Mouse (Mus musculus): ENCODE data around the gene Tspan12.

- no peak for TF ChIP-seq POLR2A (IDR thresholded peaks at IDR 0.05; ENCODE audit: extremely low read depth, insufficient read depth, low read length)
- no peak for TF ChIP-seq CTCF (IDR thresholded peaks at IDR 0.05; ENCODE audit: low read depth, low read length)
Observed at GRCm38 (mm10) chr6:21803483-21804340, 48.6 kb downstream of the Tspan12 start.
